Mouse (Mus musculus) megakaryocyte, embryonic 14.5 days (primary cell): Measurements from ENCODE around the gene Inhbb.

Experiments used
- FLI1 ChIP-seq: IDR thresholded peaks from 2 replicates; pipeline ENCODE4 v1.6.1; 2012; ENCODE audit warnings: low read length, inconsistent platforms, mixed read lengths
- GATA1 ChIP-seq: IDR thresholded peaks from 3 replicates; pipeline ENCODE4 v1.6.1; 2012; ENCODE audit warnings: mixed read lengths, low read length, inconsistent platforms, borderline replicate concordance

- TF ChIP-seq GATA1 (no peak), FLI1 (no peak)
These were observed 31.7 kb upstream of the Inhbb start for GRCm38 (mm10) chr1:119453731-119454130.
